Mouse (Mus musculus) bone marrow macrophage, adult 2 months (primary cell): ENCODE results near the gene Srp54a.

ENCODE experiments used
- CTCF ChIP-seq: IDR thresholded peaks from 2 replicates; pipeline ENCODE4 v1.5.1; 2012; ENCODE audit warnings: low read depth, mild to moderate bottlenecking, low read length, moderate library complexity
- POLR2A ChIP-seq: IDR thresholded peaks from 2 replicates; pipeline ENCODE4 v1.6.1; 2012; ENCODE audit warnings: mild to moderate bottlenecking, low read depth, low read length, borderline replicate concordance

DNA sequence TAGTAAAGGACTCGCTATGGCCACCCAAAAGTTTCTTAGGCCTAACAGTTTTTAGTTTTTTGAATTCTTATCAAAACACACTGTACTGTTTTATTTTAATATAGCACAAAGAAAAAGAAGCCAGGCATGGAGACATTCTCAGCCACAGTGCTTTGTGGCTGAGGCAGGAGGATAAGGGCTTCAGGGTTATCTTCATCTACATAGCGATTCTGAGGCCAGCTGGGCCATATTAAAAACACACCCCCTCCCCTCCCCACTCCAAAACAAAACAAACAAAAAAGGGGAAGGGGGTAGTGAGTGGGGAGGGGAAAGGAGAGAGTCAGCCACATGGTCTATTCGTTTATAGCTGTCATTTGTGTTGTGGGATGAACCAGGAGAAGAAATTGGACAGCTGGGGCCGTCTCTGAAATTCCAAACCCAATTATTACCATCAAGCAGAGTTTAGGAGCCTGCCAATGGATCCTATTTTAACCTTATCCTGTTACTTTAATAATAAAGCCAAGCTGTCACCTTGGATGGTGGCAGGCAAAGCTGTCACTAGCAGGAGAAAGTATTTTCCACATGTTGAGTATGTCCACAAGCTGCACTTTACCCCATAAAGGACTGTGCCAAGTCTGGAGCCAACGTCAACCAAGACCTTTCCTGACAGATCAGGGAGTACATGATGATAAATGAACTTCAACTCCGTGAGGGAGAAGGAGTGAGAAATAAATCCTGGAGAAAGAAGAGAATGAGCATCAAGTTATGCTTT lies 21.0 kb upstream of the Srp54a start:
- TF ChIP-seq CTCF (no peak), POLR2A (no peak)
